Mouse (Mus musculus): ENCODE measurements at regions not wholly inside any gene's neighbourhood (a gene's known extent, or its start where the extent isn't known, plus 50 kb on each side); places are given as distances from the start of the nearest gene placed in this dataset.

DNA sequence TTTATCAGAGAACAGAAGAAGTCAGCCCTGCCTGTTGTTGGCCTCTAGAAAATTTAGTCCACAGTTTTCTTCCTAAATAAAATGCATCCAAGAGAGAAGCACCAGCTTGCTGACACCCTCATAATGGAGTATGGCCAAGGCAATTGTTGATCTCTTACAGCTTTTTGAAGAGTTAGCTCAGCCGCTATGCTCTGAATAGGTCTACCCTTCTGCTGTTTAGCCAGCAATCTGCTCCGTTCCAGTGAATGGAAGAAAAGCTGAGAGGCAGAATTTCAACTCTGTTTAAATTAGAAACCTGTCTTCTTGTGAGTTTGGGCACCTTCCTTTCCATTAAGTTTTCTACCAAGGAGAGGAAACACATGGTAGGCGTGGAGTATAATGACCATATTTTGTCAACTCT is 290.8 kb downstream of the Rnf144b start:
- DNase-seq, result no peak

DNA sequence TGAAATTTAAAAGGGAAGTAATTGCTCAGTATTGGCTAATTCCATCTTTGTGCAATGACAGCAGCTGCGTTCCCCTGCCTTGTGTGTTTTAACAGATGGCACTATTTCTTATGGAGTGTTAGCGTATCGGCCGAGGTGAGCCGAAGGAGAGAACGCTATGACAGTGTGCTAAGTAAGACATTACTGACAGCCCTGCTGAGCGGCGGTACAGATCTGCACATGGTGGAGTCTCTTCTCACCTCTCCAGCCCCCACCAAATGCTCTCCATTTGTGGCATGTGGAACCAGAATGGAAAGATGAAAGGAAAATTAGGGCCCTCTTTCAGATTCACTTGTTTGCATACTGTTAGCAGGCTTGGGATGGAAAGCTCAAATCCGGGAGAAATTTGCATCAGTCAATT is 291.5 kb downstream of the Rnf144b start:
- DNase-seq, result no peak

- DNase-seq, result no peak
These were observed 307.5 kb downstream of the Rnf144b start for GRCm38 (mm10) chr13:47429856-47430365.

GRCm38 (mm10) chr13:47430409-47430808 is 308.0 kb downstream of the Rnf144b start:
- DNase-seq, result no peak

DNA sequence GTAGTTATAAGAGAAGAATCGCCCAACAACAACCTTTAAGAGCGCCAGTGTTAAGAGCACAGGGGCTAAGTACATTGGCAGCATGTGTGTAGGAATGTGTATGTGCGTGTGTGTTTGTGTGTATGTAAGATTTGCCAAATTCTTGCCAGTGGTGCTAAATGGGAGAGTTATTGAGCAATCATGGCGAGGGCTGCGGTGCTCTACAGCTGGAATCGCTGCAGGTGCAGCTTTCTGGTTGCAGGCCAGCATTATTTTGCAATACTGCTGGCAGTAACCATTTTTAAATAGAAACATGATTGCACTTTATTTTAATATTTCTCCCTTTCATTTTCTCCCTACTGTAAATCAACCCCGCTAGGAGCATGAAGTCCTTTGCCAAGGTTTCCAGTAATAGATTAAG is 313.2 kb downstream of the Rnf144b start:
- peak; percentile 27 for DNase-seq

DNA sequence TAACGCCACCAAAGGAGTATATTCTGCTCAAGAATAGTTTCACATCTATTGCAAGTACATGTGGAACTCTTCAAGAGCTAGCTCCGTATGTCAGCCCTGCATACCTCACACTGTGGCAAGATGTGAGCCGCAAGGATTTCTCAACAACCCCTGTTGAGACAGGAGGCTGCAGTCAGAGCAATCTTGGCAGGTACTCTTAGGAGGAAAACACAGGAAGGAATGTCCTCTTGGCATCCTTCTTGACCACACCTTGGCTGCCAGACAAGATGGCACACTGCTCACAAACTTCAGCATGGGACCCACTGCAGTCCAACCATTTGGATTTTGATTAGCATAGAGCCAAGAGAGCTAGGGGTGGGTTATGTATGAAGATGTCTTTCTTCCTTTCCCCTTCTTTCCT is 322.4 kb downstream of the Rnf144b start:
- DNase-seq, result no peak

DNA sequence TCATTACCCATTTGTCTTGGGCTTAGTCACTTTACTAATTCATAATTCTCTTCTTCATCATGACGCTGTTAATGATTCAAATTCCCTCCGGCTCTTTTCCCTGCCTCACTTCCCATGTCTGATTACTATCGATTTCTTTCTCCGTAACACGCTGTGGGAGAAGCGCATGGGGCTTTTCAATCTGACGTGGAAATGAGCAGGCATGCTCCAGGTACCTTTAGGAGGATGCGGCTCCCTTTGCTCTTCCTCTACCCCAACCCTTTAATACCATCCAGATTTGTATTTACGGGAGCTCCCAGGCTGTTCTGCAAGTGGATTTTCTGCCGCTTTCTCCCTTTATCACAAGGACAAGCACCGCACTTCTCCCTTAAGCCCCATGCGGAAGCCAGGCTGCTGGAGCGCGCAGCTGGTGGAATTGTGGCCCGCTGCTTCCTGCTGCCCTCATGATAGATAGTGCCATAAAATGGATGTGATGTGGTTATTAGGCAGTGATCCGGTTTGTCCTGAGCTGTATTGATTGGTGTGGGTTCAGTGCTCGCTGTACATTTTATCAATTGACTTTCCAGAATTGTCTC is 329.8 kb downstream of the Rnf144b start:
- DNase-seq, result no peak

- DNase-seq, result no peak
These were observed 339.7 kb downstream of the Rnf144b start for GRCm38 (mm10) chr13:47462148-47462547.

DNA sequence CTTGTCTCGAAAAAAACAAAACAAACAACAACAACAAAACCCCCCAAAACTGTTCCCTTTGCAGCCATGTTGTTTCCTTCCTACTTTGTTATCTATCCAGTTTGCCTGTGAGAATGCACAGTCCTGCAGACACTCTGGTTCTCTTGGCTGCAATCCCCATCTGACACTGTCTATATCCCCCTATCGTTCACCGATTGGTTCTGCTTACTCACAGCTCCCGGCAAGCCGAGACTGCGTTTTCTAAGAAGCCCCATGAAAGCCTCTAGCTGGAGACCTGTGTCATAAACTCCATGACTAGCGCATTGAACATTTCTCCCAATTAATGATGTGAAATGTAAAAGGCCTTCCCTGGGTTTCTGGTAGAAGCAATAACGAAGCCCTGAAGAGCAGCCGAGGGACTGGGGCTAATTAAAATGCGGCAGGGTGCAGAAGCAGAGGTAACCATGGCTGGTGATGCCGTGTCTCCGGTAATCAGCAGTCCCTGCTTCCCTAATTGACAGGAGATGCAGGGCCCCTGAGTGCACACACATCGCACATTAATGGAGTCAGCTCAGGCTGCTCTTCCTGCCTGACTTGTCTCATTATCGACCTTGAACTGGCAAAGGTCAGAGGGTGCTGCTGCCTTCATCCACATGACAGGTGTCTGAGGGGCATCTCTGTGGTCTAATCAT is 349.2 kb downstream of the Rnf144b start:
- DNase-seq, result no peak

DNA sequence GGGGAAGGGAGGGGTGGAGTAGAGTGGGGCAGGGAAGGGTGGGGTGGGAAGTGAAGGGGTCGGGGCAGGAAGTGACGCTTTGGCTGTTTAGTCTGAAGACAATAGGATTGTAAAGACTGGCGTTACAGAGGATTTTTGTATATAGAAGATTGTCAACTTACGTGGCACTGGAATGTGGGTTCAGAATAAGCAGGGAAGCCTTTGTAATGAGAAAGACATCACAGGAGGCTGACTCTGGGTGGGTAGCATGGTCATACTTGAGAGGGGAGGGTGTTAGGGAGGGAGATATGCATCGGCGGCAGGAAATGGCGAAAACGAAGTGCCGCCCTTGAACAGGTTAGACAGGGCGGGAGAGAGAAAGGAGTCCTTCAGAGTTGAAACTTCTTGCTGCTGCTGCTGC is 357.7 kb downstream of the Rnf144b start:
- no peak for DNase-seq

DNA sequence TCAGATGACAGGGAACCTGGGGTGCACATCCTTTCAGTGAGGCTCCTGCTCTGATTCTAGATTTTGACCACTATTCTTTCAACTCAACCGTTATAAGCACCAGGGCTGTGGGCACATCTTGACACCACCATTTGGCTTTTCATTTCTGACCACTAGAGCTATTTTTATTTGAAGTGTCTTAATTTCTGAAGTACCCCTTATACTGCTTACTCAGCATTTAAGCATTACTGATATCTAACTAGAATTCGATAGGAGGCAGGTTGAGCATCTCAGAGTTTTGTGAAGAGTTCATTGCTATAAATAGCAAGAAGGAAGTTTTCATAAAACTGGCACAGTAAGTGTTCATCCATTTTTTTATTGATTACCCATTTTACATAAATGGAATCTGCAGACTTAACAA is 362.4 kb downstream of the Rnf144b start:
- DNase-seq, result no peak

- no peak for DNase-seq
These were observed 363.7 kb downstream of the Rnf144b start for GRCm38 (mm10) chr13:47486111-47486510.

DNA sequence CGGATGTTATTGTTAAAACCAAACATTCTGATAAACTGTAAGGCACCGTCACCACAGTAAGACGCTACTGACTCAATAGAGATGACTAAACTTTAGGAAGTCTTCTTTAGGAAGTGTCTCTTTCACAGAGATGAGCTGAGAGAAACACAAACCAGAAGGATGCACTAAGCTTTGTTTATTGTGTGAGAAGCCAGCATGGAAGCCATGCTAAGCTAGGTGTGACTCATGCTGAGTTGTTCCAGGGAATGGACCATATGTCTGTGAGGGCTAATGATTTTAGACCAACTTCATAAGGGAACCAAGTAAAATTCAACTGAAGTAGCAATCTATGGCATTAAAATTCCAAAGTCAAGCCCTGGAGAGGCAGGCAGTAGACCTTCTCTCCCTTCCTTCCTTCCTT is 364.2 kb downstream of the Rnf144b start:
- no peak for DNase-seq

DNA sequence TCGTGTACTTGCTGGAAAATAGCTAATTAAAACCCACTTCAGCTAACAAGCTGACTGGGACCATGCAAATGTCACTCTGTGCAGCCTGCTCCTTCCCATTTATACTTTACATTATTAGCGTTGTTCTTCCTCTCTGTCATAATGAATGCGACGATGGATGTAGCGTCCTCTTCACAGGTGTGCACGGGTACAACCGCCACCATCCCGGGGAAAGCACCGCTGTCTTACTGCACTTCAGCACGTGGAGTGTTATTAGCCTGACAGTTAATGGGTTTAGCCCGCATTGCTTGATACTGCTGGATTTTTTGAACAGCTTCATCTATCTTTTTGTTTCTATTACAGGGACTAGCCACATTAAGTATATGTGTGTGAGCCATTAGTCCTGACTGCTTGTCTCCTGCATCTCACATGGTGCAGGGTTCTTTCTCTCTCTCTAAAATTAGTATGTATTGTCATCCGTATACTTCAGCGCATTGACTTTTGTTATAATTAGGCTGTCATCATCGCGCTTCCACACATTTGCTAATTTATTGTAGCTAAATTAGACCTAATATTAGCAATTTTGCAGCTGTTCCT is 383.0 kb downstream of the Rnf144b start:
- no peak for DNase-seq

GRCm38 (mm10) chr13:47532935-47533334 is 410.5 kb downstream of the Rnf144b start:
- no peak for DNase-seq

GRCm38 (mm10) chr13:47537156-47537555 is 414.7 kb downstream of the Rnf144b start:
- no peak for DNase-seq

DNA sequence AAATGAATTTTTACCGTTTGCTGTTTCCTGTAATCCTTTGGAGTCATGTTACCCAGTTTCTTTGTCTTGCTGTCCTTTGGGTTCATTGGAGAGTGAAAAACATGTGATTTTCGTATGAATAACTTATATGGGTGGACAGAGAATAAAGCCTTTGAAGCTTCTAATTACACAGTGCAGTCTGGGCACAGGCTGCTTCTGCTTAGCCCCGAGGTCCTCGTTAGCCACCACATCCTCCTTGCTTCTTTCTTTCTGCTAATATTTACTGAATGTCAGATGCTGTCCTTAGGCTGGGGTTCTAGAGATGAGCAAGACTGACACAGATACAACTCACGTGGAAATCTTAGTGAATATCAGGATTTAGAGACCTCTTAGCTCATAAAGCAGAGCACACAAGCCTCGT is 427.2 kb downstream of the Rnf144b start:
- DNase-seq, result no peak

- DNase-seq, result no peak
These were observed 429.8 kb downstream of the Rnf144b start for GRCm38 (mm10) chr13:47552251-47552650.

DNA sequence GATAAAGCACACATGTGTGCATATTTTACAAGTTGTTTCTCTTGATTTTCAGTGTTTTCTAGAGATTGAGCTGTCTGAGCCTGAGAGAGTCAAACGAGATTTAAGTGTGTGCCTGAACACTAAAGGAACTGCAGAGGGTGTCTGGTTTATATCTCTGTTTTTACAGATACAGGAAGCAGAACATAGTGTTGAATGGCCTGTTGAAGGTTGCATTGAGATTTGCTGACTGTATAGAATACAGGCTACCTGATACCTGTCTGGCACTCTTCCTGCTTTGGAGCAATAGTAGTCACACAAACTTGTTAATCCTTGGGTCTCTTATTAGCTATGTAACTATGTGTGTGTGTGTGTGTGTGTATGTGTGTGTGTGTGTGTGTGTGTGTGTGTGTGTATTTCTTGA is 431.7 kb downstream of the Rnf144b start:
- no peak for DNase-seq

GRCm38 (mm10) chr13:47557196-47557974 is 434.9 kb downstream of the Rnf144b start:
- DNase-seq, result no peak

DNA sequence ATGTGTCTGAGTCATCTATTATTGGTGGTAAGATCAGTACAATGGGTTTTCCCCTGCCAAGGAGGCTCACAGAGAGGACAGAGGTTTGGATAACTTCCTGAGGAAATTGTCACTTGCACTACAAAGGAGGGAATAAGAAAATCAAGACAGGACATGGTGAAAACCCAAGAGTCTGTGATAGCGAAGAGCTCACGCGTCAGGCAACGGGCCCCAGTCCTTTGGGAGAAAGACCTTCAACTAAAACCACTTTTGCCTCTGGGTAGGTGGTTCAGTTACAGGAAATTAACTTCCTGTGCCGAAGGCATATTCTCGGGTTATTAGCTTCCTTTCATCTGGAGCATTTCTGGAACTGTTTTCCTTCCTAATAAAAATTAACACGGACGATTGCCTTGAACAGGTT is 440.4 kb downstream of the Rnf144b start:
- no peak for DNase-seq

- no peak for DNase-seq
These were observed 454.1 kb downstream of the Rnf144b start for GRCm38 (mm10) chr13:47576516-47576915.

- DNase-seq, result no peak
These were observed 457.7 kb downstream of the Rnf144b start for GRCm38 (mm10) chr13:47580144-47580543.

Data from gastrocnemius, postnatal 25 days (tissue).